Mouse (Mus musculus) limb, embryonic 11.5 days (tissue): ENCODE data around the gene H2-T24. TPM values are rescaled to one million over a fixed set of nuclear protein-coding genes. Genes with fewer than 3 reads are reported as not detected.
A peak's percentile ranks its signal among the peaks of the same experiment; 100 is the strongest.

Experiments used
- ATAC-seq: fragments of 200-750 bp; cut with Nextera tagmentation; 2 replicates; pipeline ENCODE4 v1.8.0; 2017; ENCODE audit warnings: low read depth; ENCODE audit not compliant: insufficient number of reproducible peaks, low FRiP score, low TSS enrichment
- DNase-seq: peaks from one replicate; pipeline ENCODE4 v3.0.0-alpha.2; 2015; ENCODE audit warnings: low spot score
- H3K27ac ChIP-seq: fragments of 300-500 bp; sonication (generic); replicated peaks from 2 replicates; pipeline ENCODE4 v1.5.1; 2014; ENCODE audit warnings: low read depth, mild to moderate bottlenecking, low read length
- H3K27me3 ChIP-seq: fragments of 300-500 bp; sonication (generic); 2 replicates; pipeline ENCODE4 v1.6.1; 2014; ENCODE audit warnings: mild to moderate bottlenecking, low read length, mixed read lengths; ENCODE audit not compliant: control insufficient read depth, insufficient read depth
- H3K36me3 ChIP-seq: fragments of 300-500 bp; sonication (generic); 2 replicates; pipeline ENCODE4 v1.6.1; 2014; ENCODE audit warnings: mild to moderate bottlenecking, low read length, moderate library complexity, mixed read lengths; ENCODE audit not compliant: control insufficient read depth, insufficient read depth
- H3K4me1 ChIP-seq: fragments of 300-500 bp; sonication (generic); 2 replicates; pipeline ENCODE4 v1.6.1; 2014; ENCODE audit warnings: low read length, mixed read lengths; ENCODE audit not compliant: control insufficient read depth, insufficient read depth
- H3K4me2 ChIP-seq: fragments of 300-500 bp; sonication (generic); 2 replicates; pipeline ENCODE4 v1.6.1; 2014; ENCODE audit warnings: low read depth, mild to moderate bottlenecking, moderate library complexity; ENCODE audit not compliant: severe bottlenecking
- H3K4me3 ChIP-seq: fragments of 300-500 bp; sonication (generic); 2 replicates; pipeline ENCODE4 v1.5.1; 2014; ENCODE audit warnings: low read depth, low read length
- H3K9ac ChIP-seq: fragments of 300-500 bp; sonication (generic); 2 replicates; pipeline ENCODE4 v1.6.1; 2014; ENCODE audit warnings: mild to moderate bottlenecking, low read length
- H3K9me3 ChIP-seq: fragments of 300-500 bp; sonication (generic); 2 replicates; pipeline ENCODE4 v1.6.1; 2016; ENCODE audit warnings: low read length; ENCODE audit not compliant: control insufficient read depth
- WGBS: fragments of 180-500 bp; shearing (Covaris S2); extraction: QIAGEN DNeasy Blood & Tissue Kit; methylation state at CpG from one replicate; pipeline ENCODE4 v1.1.7; 2014; 5-methylcytosine and 5-hydroxymethylcytosine counted together
- microRNA counts: library from miRNA; unstranded; fragments of <30 nt; microRNA quantifications from one replicate; lab custom pipeline; 2016
- microRNA-seq: library from miRNA; unstranded; fragments of <30 nt; microRNA quantifications from one replicate; pipeline ENCODE4, GENCODE M21; 2016
- polyA plus RNA-seq: library from polyadenylated mRNA; unstranded; fragments of >200 nt; fragmentation: Nextera tagmentation; extraction: Ambion mirVana; gene quantifications from 2 replicates; pipeline ENCODE4 v1.2.1, GENCODE M21; 2014

Gene H2-T24
- polyA plus RNA-seq, 1 experiment from 2014 or later = 2.3 TPM

GRCm38 (mm10) chr17:35967621-35968020 is 52.7 kb downstream of the H2-T24 start:
- Histone ChIP-seq H3K9me3 (no peaks in the 10 kb centered on the region), H3K4me3 (no peak overlapping the region), H3K4me1 (peaks cover 5% of the 10 kb centered on the region), H3K36me3 (peaks cover 12% of the 10 kb centered on the region), H3K4me2 (no peak overlapping the region), H3K9ac (no peak overlapping the region), H3K27me3 (no peaks in the 10 kb centered on the region), H3K27ac (no peak overlapping the region)
- ATAC-seq = no peak
- 94% methylated on average over 2 of the region's 2 CpGs for WGBS
- DNase-seq = no peak

GRCm38 (mm10) chr17:35963279-35963678 is 57.1 kb downstream of the H2-T24 start:
- H3K27me3 ChIP-seq = no peaks in the 10 kb centered on the region
- no peak overlapping the region for H3K27ac ChIP-seq
- no peaks in the 10 kb centered on the region for H3K4me1 ChIP-seq
- no peak overlapping the region for H3K4me3 ChIP-seq
- H3K36me3 ChIP-seq = peaks cover 40% of the 10 kb centered on the region
- H3K9me3 ChIP-seq = no peaks in the 10 kb centered on the region
- DNase-seq (no peak), ATAC-seq (no peak)
- WGBS = 90% methylated on average over 10 of the region's 10 CpGs
- no peak overlapping the region for H3K9ac ChIP-seq
- no peak overlapping the region for H3K4me2 ChIP-seq

GRCm38 (mm10) chr17:35958533-35959223 is 61.7 kb downstream of the H2-T24 start:
- WGBS = 95% methylated on average over 15 of the region's 15 CpGs
- Histone ChIP-seq H3K9me3 (no peaks in the 10 kb centered on the region), H3K27me3 (no peaks in the 10 kb centered on the region), H3K4me1 (no peaks in the 10 kb centered on the region), H3K4me2 (no peak overlapping the region), H3K9ac (no peak overlapping the region), H3K36me3 (peaks cover 56% of the 10 kb centered on the region), H3K4me3 (no peak overlapping the region), H3K27ac (no peak overlapping the region)
- ATAC-seq (no peak), DNase-seq (no peak)

MicroRNA genes within 50 kb of the gene (microRNA counts, 519-probe panel; counts per million panel counts)
- 1,785 counts per million, percentile 12 among the panel's probes with 10 or more counts for microRNA mmu-miR-877 (lab: Ali Mortazavi, UCI)

Small RNA genes within 50 kb of the gene (microRNA-seq; reads per million reads assigned to microRNA genes)
- 102 reads per million, percentile 48 among the genes with 10 or more reads in this experiment for gene Mir877

Other genes starting within 250 kb of the H2-T24 start
- 2.7 and 3.1 TPM in 2 replicates for gene Ier3, start 198.9 kb downstream of the H2-T24 start, polyA plus RNA-seq
- gene Flot1, start 197.3 kb downstream of the H2-T24 start, polyA plus RNA-seq = 47.1 and 47.8 TPM in 2 replicates
- gene Tubb5, start 182.3 kb downstream of the H2-T24 start, polyA plus RNA-seq = 1,416 and 1,443 TPM in 2 replicates
- 20.7 and 23.5 TPM in 2 replicates for gene Mdc1, start 179.0 kb downstream of the H2-T24 start, polyA plus RNA-seq
- gene Nrm, start 159.2 kb downstream of the H2-T24 start, polyA plus RNA-seq = 55.6 and 56.4 TPM in 2 replicates
- 22.9 and 25.6 TPM in 2 replicates for gene Ppp1r18, start 155.0 kb downstream of the H2-T24 start, polyA plus RNA-seq
- 46.5 and 51.2 TPM in 2 replicates for gene Dhx16, start 140.7 kb downstream of the H2-T24 start, polyA plus RNA-seq
- 21.3 and 23.2 TPM in 2 replicates for gene 2310061I04Rik, start 123.1 kb downstream of the H2-T24 start, polyA plus RNA-seq
- 128 and 138 TPM in 2 replicates for gene Atat1, start 110.5 kb downstream of the H2-T24 start, polyA plus RNA-seq
- gene Mrps18b, start 104.2 kb downstream of the H2-T24 start, polyA plus RNA-seq = 80.2 and 81.7 TPM in 2 replicates
- 43.9 and 52.3 TPM in 2 replicates for gene Ppp1r10, start 104.1 kb downstream of the H2-T24 start, polyA plus RNA-seq
- 120 and 121 TPM in 2 replicates for gene Abcf1, start 50.8 kb downstream of the H2-T24 start, polyA plus RNA-seq
- 40.8 and 42.9 TPM in 2 replicates for gene Gnl1, start 40.7 kb downstream of the H2-T24 start, polyA plus RNA-seq
- 41.7 and 42.3 TPM in 2 replicates for gene Prr3, start 40.3 kb downstream of the H2-T24 start, polyA plus RNA-seq
- gene H2-T23, start 12.3 kb upstream of the H2-T24 start, polyA plus RNA-seq = 2.5 and 2.6 TPM in 2 replicates
- 10.2 and 13.7 TPM in 2 replicates for gene H2-T22, start 22.2 kb upstream of the H2-T24 start, polyA plus RNA-seq
- gene Gm6034, start 22.4 kb upstream of the H2-T24 start, polyA plus RNA-seq = not detected in 2 replicates
- gene Gm11127, start 37.8 kb upstream of the H2-T24 start, polyA plus RNA-seq = not detected in 2 replicates
- gene Gm19684, start 101.1 kb upstream of the H2-T24 start, polyA plus RNA-seq = not detected in 2 replicates
- gene Gm7030, start 108.9 kb upstream of the H2-T24 start, polyA plus RNA-seq = not detected in 2 replicates
- not detected in 2 replicates for gene Gm8909, start 148.0 kb upstream of the H2-T24 start, polyA plus RNA-seq
- gene H2-T3, start 169.7 kb upstream of the H2-T24 start, polyA plus RNA-seq = not detected in 2 replicates
- 80.9 and 85.7 TPM in 2 replicates for gene Rpp21, start 237.5 kb upstream of the H2-T24 start, polyA plus RNA-seq